Mouse (Mus musculus): Measurements from ENCODE around the gene Hunk.

The Hunk gene

GRCm38 (mm10) chr16:90385688-90386513 is at the start of gene Hunk:
Gene Hunk, plus strand, starts transcription at chr16:90386013.
- peaks cover 4% of the 10 kb centered on the region; the same call in 1 of the 2 replicates for H3K9me3 ChIP-seq (ENCODE audit: low read length)
- no peak for TF ChIP-seq NANOG (IDR thresholded peaks at IDR 0.05; ENCODE audit: borderline replicate concordance, low read length)
- no peak for TF ChIP-seq CTCF (conservative IDR thresholded peaks at IDR 0.05; ENCODE audit: low read length)
- TF ChIP-seq POU5F1 (IDR thresholded peaks at IDR 0.05; ENCODE audit: borderline replicate concordance, low read length) = no peak
- peak within 1 kb of the TSS; percentile 95 for H3K4me3 ChIP-seq (replicated peaks; ENCODE audit: low read length)
- H3K36me3 ChIP-seq (ENCODE audit: insufficient read depth, low read length) = peaks cover 3% of the 10 kb centered on the region; the same call in 1 of the 2 replicates
- H3K27me3 ChIP-seq (ENCODE audit: insufficient read depth, low read length) = peaks cover 66% of the 10 kb centered on the region
- H3K4me1 ChIP-seq (replicated peaks; ENCODE audit: low read depth, low read length) = peaks cover 47% of the 10 kb centered on the region

DNA sequence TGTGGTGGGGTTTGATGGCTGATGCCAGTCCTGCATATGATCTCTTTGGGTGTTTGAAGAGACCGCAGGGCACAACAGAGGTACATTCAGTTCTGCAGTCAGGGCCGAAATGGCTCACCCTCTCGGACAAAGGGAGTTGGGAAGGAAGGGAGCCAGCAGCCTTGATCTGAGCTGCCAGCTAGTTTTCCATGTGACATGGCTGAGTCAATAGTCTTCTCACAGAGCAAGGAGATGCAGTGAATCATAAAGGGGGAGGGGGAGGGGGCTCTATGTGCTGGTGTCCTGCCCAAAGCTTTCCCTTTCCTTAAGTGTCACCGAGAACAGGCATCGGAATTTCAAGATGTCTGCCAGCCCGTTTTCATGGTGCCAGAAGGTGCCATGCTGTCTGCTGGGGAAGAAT is 46.8 kb upstream of the Hunk start:
- H3K36me3 ChIP-seq (ENCODE audit: insufficient read depth, low read length) = no peaks in the 10 kb centered on the region
- H3K27me3 ChIP-seq (ENCODE audit: insufficient read depth, low read length) = peaks cover 19% of the 10 kb centered on the region; the same call in 1 of the 2 replicates
- H3K4me1 ChIP-seq (replicated peaks; ENCODE audit: low read depth, low read length) = peaks cover 10% of the 10 kb centered on the region
- TF ChIP-seq POU5F1 (IDR thresholded peaks at IDR 0.05; ENCODE audit: borderline replicate concordance, low read length) (no peak), CTCF (conservative IDR thresholded peaks at IDR 0.05; ENCODE audit: low read length) (no peak), NANOG (IDR thresholded peaks at IDR 0.05; ENCODE audit: borderline replicate concordance, low read length) (no peak)
- H3K9me3 ChIP-seq (ENCODE audit: low read length) = peaks cover 8% of the 10 kb centered on the region; the same call in 1 of the 2 replicates
- no peak overlapping the region for H3K4me3 ChIP-seq (replicated peaks; ENCODE audit: low read length)

GRCm38 (mm10) chr16:90341086-90341485 is 44.7 kb upstream of the Hunk start:
- Histone ChIP-seq H3K4me1 (replicated peaks; ENCODE audit: low read depth, low read length) (no peaks in the 10 kb centered on the region), H3K36me3 (ENCODE audit: insufficient read depth, low read length) (no peaks in the 10 kb centered on the region), H3K4me3 (replicated peaks; ENCODE audit: low read length) (no peak overlapping the region), H3K9me3 (ENCODE audit: low read length) (peaks cover 8% of the 10 kb centered on the region; the same call in 1 of the 2 replicates), H3K27me3 (ENCODE audit: insufficient read depth, low read length) (peaks cover 8% of the 10 kb centered on the region; the same call in 1 of the 2 replicates)
- no peak for TF ChIP-seq NANOG (IDR thresholded peaks at IDR 0.05; ENCODE audit: borderline replicate concordance, low read length)
- TF ChIP-seq POU5F1 (IDR thresholded peaks at IDR 0.05; ENCODE audit: borderline replicate concordance, low read length) = no peak
- no peak for TF ChIP-seq CTCF (conservative IDR thresholded peaks at IDR 0.05; ENCODE audit: low read length)

- TF ChIP-seq POU5F1 (IDR thresholded peaks at IDR 0.05; ENCODE audit: borderline replicate concordance, low read length) (no peak), NANOG (IDR thresholded peaks at IDR 0.05; ENCODE audit: borderline replicate concordance, low read length) (no peak), CTCF (conservative IDR thresholded peaks at IDR 0.05; ENCODE audit: low read length) (no peak)
- peaks cover 14% of the 10 kb centered on the region; the same call in 1 of the 2 replicates for H3K27me3 ChIP-seq (ENCODE audit: insufficient read depth, low read length)
- no peaks in the 10 kb centered on the region for H3K9me3 ChIP-seq (ENCODE audit: low read length)
- H3K4me3 ChIP-seq (replicated peaks; ENCODE audit: low read length) = no peak overlapping the region
- peaks cover 5% of the 10 kb centered on the region; the same call in 1 of the 2 replicates for H3K4me1 ChIP-seq (replicated peaks; ENCODE audit: low read depth, low read length)
- H3K36me3 ChIP-seq (ENCODE audit: insufficient read depth, low read length) = no peaks in the 10 kb centered on the region
These were observed 35.9 kb upstream of the Hunk start for GRCm38 (mm10) chr16:90349700-90350548.

GRCm38 (mm10) chr16:90351726-90352125 is 34.1 kb upstream of the Hunk start:
- Histone ChIP-seq H3K4me3 (replicated peaks; ENCODE audit: low read length) (no peak overlapping the region), H3K9me3 (ENCODE audit: low read length) (no peaks in the 10 kb centered on the region), H3K27me3 (ENCODE audit: insufficient read depth, low read length) (peaks cover 14% of the 10 kb centered on the region; the same call in 1 of the 2 replicates), H3K4me1 (replicated peaks; ENCODE audit: low read depth, low read length) (peaks cover 10% of the 10 kb centered on the region; the same call in 1 of the 2 replicates), H3K36me3 (ENCODE audit: insufficient read depth, low read length) (no peaks in the 10 kb centered on the region)
- TF ChIP-seq NANOG (IDR thresholded peaks at IDR 0.05; ENCODE audit: borderline replicate concordance, low read length) (no peak), CTCF (conservative IDR thresholded peaks at IDR 0.05; ENCODE audit: low read length) (no peak), POU5F1 (IDR thresholded peaks at IDR 0.05; ENCODE audit: borderline replicate concordance, low read length) (no peak)

- H3K4me1 ChIP-seq (replicated peaks; ENCODE audit: low read depth, low read length) = peaks cover 16% of the 10 kb centered on the region
- TF ChIP-seq NANOG (IDR thresholded peaks at IDR 0.05; ENCODE audit: borderline replicate concordance, low read length) (no peak), CTCF (conservative IDR thresholded peaks at IDR 0.05; ENCODE audit: low read length) (no peak), POU5F1 (IDR thresholded peaks at IDR 0.05; ENCODE audit: borderline replicate concordance, low read length) (no peak)
- H3K36me3 ChIP-seq (ENCODE audit: insufficient read depth, low read length) = no peaks in the 10 kb centered on the region
- peaks cover 14% of the 10 kb centered on the region; the same call in 1 of the 2 replicates for H3K27me3 ChIP-seq (ENCODE audit: insufficient read depth, low read length)
- no peaks in the 10 kb centered on the region for H3K9me3 ChIP-seq (ENCODE audit: low read length)
- H3K4me3 ChIP-seq (replicated peaks; ENCODE audit: low read length) = no peak overlapping the region
These were observed 33.1 kb upstream of the Hunk start for GRCm38 (mm10) chr16:90352691-90353090.

- TF ChIP-seq POU5F1 (IDR thresholded peaks at IDR 0.05; ENCODE audit: borderline replicate concordance, low read length) = no peak
- no peak for TF ChIP-seq NANOG (IDR thresholded peaks at IDR 0.05; ENCODE audit: borderline replicate concordance, low read length)
- TF ChIP-seq CTCF (conservative IDR thresholded peaks at IDR 0.05; ENCODE audit: low read length) = no peak
- Histone ChIP-seq H3K9me3 (ENCODE audit: low read length) (no peaks in the 10 kb centered on the region), H3K4me1 (replicated peaks; ENCODE audit: low read depth, low read length) (peaks cover 20% of the 10 kb centered on the region), H3K4me3 (replicated peaks; ENCODE audit: low read length) (no peak overlapping the region), H3K27me3 (ENCODE audit: insufficient read depth, low read length) (peaks cover 14% of the 10 kb centered on the region; the same call in 1 of the 2 replicates), H3K36me3 (ENCODE audit: insufficient read depth, low read length) (no peaks in the 10 kb centered on the region)
These were observed 32.7 kb upstream of the Hunk start for GRCm38 (mm10) chr16:90353156-90353555.

- no peaks in the 10 kb centered on the region for H3K9me3 ChIP-seq (ENCODE audit: low read length)
These were observed 26.5 kb upstream of the Hunk start for GRCm38 (mm10) chr16:90359329-90359728.

More at GRCm38 (mm10) chr16:90359329-90359728, 26.5 kb upstream of the Hunk start:
- H3K36me3 ChIP-seq (ENCODE audit: insufficient read depth, low read length) = no peaks in the 10 kb centered on the region
- no peak overlapping the region for H3K4me3 ChIP-seq (replicated peaks; ENCODE audit: low read length)
- TF ChIP-seq POU5F1 (IDR thresholded peaks at IDR 0.05; ENCODE audit: borderline replicate concordance, low read length) (no peak), NANOG (IDR thresholded peaks at IDR 0.05; ENCODE audit: borderline replicate concordance, low read length) (no peak), CTCF (conservative IDR thresholded peaks at IDR 0.05; ENCODE audit: low read length) (no peak)
- peaks cover 37% of the 10 kb centered on the region for H3K4me1 ChIP-seq (replicated peaks; ENCODE audit: low read depth, low read length)
- H3K27me3 ChIP-seq (ENCODE audit: insufficient read depth, low read length) = peaks cover 6% of the 10 kb centered on the region; the same call in 1 of the 2 replicates

Data from E14TG2a.4 (cell line).